Mouse (Mus musculus): ENCODE measurements around the gene Defb47. TPM values are rescaled to one million over a fixed set of nuclear protein-coding genes. Genes with fewer than 3 reads are reported as not detected.

Gene Defb47
- polyA plus RNA-seq, 1 experiment from 2014 or later, result not detected

GRCm38 (mm10) chr14:63020524-63021156, 22.8 kb downstream of the Defb47 start:
- 44% methylated on average over 6 of the region's 6 CpGs for WGBS (ENCODE audit: missing documents)

GRCm38 (mm10) chr14:63046691-63047090, 48.8 kb downstream of the Defb47 start, which contains the start of gene Defb42:
Gene Defb42 (plus strand): TSS chr14:63046991.
- Histone ChIP-seq H3K27ac (no peak within 1 kb of the TSS), H3K4me3 (ENCODE audit: inconsistent target) (no peak within 1 kb of the TSS), H3K79me2 (ENCODE audit: inconsistent target) (no peaks in the 10 kb centered on the region), H3K36me3 (ENCODE audit: inconsistent target) (no peaks in the 10 kb centered on the region)
- WGBS (ENCODE audit: missing documents), result 93% methylated on average over 3 of the region's 3 CpGs

More at GRCm38 (mm10) chr14:63020524-63021156, 22.8 kb downstream of the Defb47 start:
- Histone ChIP-seq H3K79me2 (ENCODE audit: inconsistent target) (no peaks in the 10 kb centered on the region), H3K36me3 (ENCODE audit: inconsistent target) (no peaks in the 10 kb centered on the region), H3K4me3 (ENCODE audit: inconsistent target) (no peak overlapping the region), H3K27ac (no peak overlapping the region)

GRCm38 (mm10) chr14:63049910-63050370, 52.1 kb downstream of the Defb47 start, which contains the start of gene Defb30:
Gene Defb30 (minus strand): TSS chr14:63049960.
- no peak within 1 kb of the TSS for H3K27ac ChIP-seq
- H3K36me3 ChIP-seq (ENCODE audit: inconsistent target), result no peaks in the 10 kb centered on the region
- H3K4me3 ChIP-seq (ENCODE audit: inconsistent target), result no peak within 1 kb of the TSS
- WGBS (ENCODE audit: missing documents), result 82% methylated on average over 7 of the region's 14 CpGs
- H3K79me2 ChIP-seq (ENCODE audit: inconsistent target), result no peaks in the 10 kb centered on the region

Other genes with a start within 250 kb of the Defb47 start
- 12.6 to 46.3 TPM (median 19.6 TPM) in 3 replicates for gene Ints6, start 236.9 kb upstream of the Defb47 start, polyA plus RNA-seq (2018)
- 45.8 to 65.5 TPM (median 65.1 TPM) in 3 replicates for gene Wdfy2, start 160.4 kb upstream of the Defb47 start, polyA plus RNA-seq (2018)
- gene Defb48, start 13.6 kb upstream of the Defb47 start, polyA plus RNA-seq (2018), result not detected in 3 replicates
- gene Defb43, start 13.7 kb downstream of the Defb47 start, polyA plus RNA-seq (2018), result not detected in 3 replicates
- not detected in 3 replicates for gene Defb42, start 48.9 kb downstream of the Defb47 start, polyA plus RNA-seq (2018)
- gene Defb30, start 51.9 kb downstream of the Defb47 start, polyA plus RNA-seq (2018), result not detected in 3 replicates